Mouse (Mus musculus): ENCODE data around the gene Icosl.
"Not testable (repeated sequence)": the region's sequence is repeated elsewhere in the genome, so short reads cannot be mapped to it uniquely, and the experiment has no call there.

The Icosl gene

GRCm38 (mm10) chr10:78069101-78070011 is at the start of gene Icosl:
Icosl (plus strand) TSS chr10:78069302.
- peak; percentile 90 for DNase-seq

- DNase-seq, result not testable (repeated sequence)
These were observed 49.1 kb upstream of the Icosl start for GRCm38 (mm10) chr10:78019984-78020383.

GRCm38 (mm10) chr10:78025453-78025852 is 43.6 kb upstream of the Icosl start:
- DNase-seq, result not testable (repeated sequence)

- peak; percentile 87 for DNase-seq
These were observed 41.0 kb upstream of the Icosl start for GRCm38 (mm10) chr10:78028129-78028528.

GRCm38 (mm10) chr10:78029080-78029479 is 40.0 kb upstream of the Icosl start:
- no peak for DNase-seq

- DNase-seq, result no peak
These were observed 37.1 kb upstream of the Icosl start for GRCm38 (mm10) chr10:78031987-78032386.

GRCm38 (mm10) chr10:78037139-78037538 is 32.0 kb upstream of the Icosl start:
- no peak for DNase-seq

GRCm38 (mm10) chr10:78041647-78042046 is 27.5 kb upstream of the Icosl start, which contains the start of gene Dnmt3l:
Dnmt3l (plus strand) TSS chr10:78041947.
- DNase-seq, result no peak

- DNase-seq, result no peak
These were observed 27.0 kb upstream of the Icosl start for GRCm38 (mm10) chr10:78042096-78042495.

GRCm38 (mm10) chr10:78042697-78043405 is 26.3 kb upstream of the Icosl start:
- DNase-seq, result no peak

GRCm38 (mm10) chr10:78043406-78043836 is 25.7 kb upstream of the Icosl start, which contains the start of gene Aire:
Aire (minus strand) TSS chr10:78043610.
- peak; percentile 75 for DNase-seq

- DNase-seq, result no peak
These were observed 24.6 kb upstream of the Icosl start for GRCm38 (mm10) chr10:78044531-78044930.

- DNase-seq, result no peak
These were observed 22.7 kb upstream of the Icosl start for GRCm38 (mm10) chr10:78046388-78046787.

- DNase-seq, result no peak
These were observed 20.9 kb upstream of the Icosl start for GRCm38 (mm10) chr10:78048061-78048730.

- no peak for DNase-seq
These were observed 19.5 kb upstream of the Icosl start for GRCm38 (mm10) chr10:78049519-78050035.

- peak; percentile 41 for DNase-seq
These were observed 14.2 kb upstream of the Icosl start for GRCm38 (mm10) chr10:78054633-78055565.

- no peak for DNase-seq
These were observed 12.0 kb upstream of the Icosl start for GRCm38 (mm10) chr10:78057056-78057455.

GRCm38 (mm10) chr10:78063122-78063521 is 6.0 kb upstream of the Icosl start:
- no peak for DNase-seq

GRCm38 (mm10) chr10:78067226-78067625 is 1.9 kb upstream of the Icosl start:
- peak; percentile 68 for DNase-seq

GRCm38 (mm10) chr10:78068541-78068940 is 561 bp upstream of the Icosl start:
- no peak for DNase-seq

- no peak for DNase-seq
These were observed 5.0 kb downstream of the Icosl start for GRCm38 (mm10) chr10:78074151-78074550.

- DNase-seq, result no peak
These were observed 5.9 kb downstream of the Icosl start for GRCm38 (mm10) chr10:78074977-78075376.
